Mouse (Mus musculus) stomach, postnatal 0 days (tissue): ENCODE data around the gene Gm10570.

Experiments used
- CTCF ChIP-seq: IDR thresholded peaks from 2 replicates; pipeline ENCODE4 v1.5.1; 2016; ENCODE audit warnings: antibody characterized with exemption, low read depth, mild to moderate bottlenecking, moderate library complexity
- EP300 ChIP-seq: optimal IDR thresholded peaks from 2 replicates; pipeline ENCODE3; 2016; ENCODE audit warnings: antibody characterized with exemption

DNA sequence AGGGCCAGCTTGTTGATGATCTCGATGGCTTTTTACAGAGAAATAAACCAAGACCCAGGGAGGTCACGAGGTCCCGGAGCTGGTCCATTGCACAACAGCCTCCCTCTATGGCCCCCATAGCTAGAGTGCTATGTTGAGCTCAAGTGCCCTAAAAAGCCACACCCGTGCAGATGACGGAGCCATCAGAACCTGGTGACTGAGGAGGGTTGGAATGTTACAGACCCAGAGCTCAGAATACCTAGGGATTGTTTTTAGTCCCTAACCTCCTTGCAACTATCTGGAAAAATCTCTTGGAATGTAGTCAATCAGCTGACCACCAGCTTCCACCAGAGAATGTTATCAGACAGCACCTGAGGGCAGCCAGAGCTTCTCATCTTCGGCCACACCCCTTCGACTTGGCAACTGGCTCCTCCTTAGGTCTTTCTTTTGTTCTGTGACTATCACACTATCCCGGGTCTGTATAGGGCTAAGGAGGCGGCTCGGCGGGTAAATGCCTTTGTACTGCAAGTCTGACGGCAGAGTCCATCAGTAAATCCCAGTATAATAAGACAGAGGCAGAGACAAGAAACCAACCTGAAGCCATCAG lies 6.1 kb downstream of the Gm10570 start:
- TF ChIP-seq CTCF (no peak), EP300 (no peak)
